Mouse (Mus musculus): ENCODE results near the gene 4933405L10Rik. TPM values are rescaled to one million over a fixed set of nuclear protein-coding genes. Genes with fewer than 3 reads are reported as not detected.

Gene 4933405L10Rik
- not detected in 2 replicates for polyA plus RNA-seq (2012; rRNA removed)

DNA sequence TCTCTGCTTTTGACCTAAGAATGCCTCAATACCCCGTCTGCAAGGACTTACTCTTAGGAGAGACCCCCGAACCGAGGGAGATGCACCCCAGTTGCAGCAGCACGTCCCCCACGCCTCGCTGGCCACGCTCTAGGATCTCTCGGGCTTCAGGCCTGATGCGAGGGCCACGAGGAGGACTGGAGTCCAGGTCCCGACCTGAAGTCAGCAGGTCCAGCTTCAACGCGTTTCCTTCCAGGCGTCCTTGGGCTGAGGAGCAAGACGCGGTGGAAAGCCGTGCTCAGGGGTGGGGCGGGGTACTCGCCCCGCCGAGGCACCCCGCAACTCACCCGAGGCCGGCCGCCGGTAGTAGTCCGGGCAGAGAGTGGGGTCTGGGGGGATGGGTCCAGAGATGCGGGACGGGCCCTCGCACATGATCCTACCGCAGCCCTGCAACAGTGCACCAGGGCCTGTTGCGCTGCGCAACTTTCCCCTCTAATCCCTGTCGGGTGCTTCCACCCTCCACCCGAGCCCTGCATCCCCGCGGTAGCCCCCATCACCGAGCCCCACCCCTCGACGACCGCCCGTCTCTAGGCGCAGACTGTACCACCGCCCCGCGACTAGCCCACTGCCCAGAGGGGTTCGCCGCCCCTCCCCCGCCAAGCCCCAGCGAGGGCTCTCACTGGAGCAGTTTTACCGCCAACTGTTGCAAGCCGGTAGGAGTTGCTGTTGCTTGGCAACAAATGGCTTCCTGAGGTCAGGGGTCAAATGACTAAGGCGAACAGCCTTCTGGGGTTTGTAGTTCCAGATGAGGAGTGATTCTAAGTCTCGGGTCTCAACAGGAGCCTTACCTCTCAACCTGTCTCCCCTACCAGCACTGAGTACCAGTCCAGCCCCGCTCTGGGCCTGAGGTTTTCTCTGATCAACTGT, at the start of gene 4933405L10Rik, which contains the start of gene Enkd1:
4933405L10Rik (plus strand) TSS at position 158 of the 906 bp plus-strand sequence.
Enkd1 (minus strand) TSS at position 713 of the 906 bp plus-strand sequence.
- WGBS: 2% methylated on average over 55 of the region's 55 CpGs
- DNase-seq (ENCODE audit: low read depth, low spot score): peak; percentile 72

- 56% methylated on average over 3 of the region's 3 CpGs for WGBS
- no peak for DNase-seq (ENCODE audit: low read depth, low spot score)
Measured at GRCm38 (mm10) chr8:105661167-105661566, 46.3 kb upstream of the 4933405L10Rik start.

DNA sequence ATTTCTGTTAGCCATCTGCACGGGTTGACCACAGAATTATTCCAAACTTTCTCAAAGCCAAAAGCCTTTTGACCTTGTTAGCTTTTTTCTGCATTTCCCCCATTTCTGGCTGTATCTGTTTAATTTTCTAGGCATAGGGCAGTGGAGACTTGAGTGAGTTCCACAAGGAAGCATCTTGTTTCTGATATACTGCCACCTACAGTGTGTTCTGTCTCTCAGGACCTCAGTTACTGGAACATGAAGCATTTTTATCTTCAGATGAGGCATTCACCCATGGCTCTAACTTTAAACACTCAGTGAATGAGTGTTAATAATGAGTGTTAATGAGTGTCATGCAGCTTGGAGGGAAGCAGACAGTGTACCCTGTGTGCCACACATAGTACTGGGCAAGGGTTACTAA, 29.6 kb upstream of the 4933405L10Rik start:
- WGBS: 65% methylated on average over 1 of the region's 1 CpGs

GRCm38 (mm10) chr8:105685325-105685724, 22.1 kb upstream of the 4933405L10Rik start:
- 67% methylated on average over 7 of the region's 7 CpGs for WGBS
- DNase-seq (ENCODE audit: low read depth, low spot score): no peak

More for the DNA sequence above, 29.6 kb upstream of the 4933405L10Rik start:
- DNase-seq (ENCODE audit: low read depth, low spot score): no peak

DNA sequence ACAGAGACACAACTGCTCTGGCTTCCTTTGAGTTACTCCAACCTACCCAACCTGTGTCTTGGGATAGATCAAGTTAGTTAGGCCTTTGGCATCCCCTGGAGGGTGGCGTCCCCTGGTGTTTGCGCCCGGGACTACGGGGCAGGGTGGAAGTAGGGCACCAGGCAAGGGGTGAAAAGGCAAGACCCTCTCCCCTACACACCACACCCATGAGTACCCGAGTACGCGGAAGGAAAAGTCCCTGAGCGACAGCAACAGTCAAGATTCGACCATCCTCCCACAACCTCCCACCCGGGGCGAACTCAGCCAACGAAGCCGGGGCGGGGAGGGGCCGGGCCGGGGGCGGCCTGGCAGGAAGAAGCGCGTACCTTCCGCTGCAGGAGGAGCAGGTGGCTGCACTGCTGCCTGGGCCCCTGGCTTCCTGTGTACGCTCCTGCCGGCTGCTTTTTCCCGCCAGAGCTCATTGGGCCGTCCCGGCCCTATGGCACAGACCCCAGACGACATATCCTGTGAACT, 21.6 kb upstream of the 4933405L10Rik start, which contains the start of gene Carmil2:
Carmil2 (plus strand) TSS at position 479 of the 513 bp plus-strand sequence.
- no peak for DNase-seq (ENCODE audit: low read depth, low spot score)
- 8% methylated on average over 26 of the region's 26 CpGs for WGBS

GRCm38 (mm10) chr8:105686551-105686950, 20.9 kb upstream of the 4933405L10Rik start:
- no peak for DNase-seq (ENCODE audit: low read depth, low spot score)
- 54% methylated on average over 6 of the region's 6 CpGs for WGBS

- 67% methylated on average over 8 of the region's 8 CpGs for WGBS
- no peak for DNase-seq (ENCODE audit: low read depth, low spot score)
Measured at GRCm38 (mm10) chr8:105687512-105687911, 19.9 kb upstream of the 4933405L10Rik start.

GRCm38 (mm10) chr8:105688242-105688752, 19.2 kb upstream of the 4933405L10Rik start:
- WGBS: 44% methylated on average over 14 of the region's 14 CpGs
- no peak for DNase-seq (ENCODE audit: low read depth, low spot score)

GRCm38 (mm10) chr8:105689256-105689982, 18.0 kb upstream of the 4933405L10Rik start:
- 68% methylated on average over 35 of the region's 35 CpGs for WGBS
- DNase-seq (ENCODE audit: low read depth, low spot score): no peak

- 89% methylated on average over 9 of the region's 9 CpGs for WGBS
- no peak for DNase-seq (ENCODE audit: low read depth, low spot score)
Measured at GRCm38 (mm10) chr8:105689983-105690360, 17.5 kb upstream of the 4933405L10Rik start.

GRCm38 (mm10) chr8:105690978-105691377, 16.5 kb upstream of the 4933405L10Rik start:
- no peak for DNase-seq (ENCODE audit: low read depth, low spot score)
- WGBS: 82% methylated on average over 14 of the region's 14 CpGs

DNA sequence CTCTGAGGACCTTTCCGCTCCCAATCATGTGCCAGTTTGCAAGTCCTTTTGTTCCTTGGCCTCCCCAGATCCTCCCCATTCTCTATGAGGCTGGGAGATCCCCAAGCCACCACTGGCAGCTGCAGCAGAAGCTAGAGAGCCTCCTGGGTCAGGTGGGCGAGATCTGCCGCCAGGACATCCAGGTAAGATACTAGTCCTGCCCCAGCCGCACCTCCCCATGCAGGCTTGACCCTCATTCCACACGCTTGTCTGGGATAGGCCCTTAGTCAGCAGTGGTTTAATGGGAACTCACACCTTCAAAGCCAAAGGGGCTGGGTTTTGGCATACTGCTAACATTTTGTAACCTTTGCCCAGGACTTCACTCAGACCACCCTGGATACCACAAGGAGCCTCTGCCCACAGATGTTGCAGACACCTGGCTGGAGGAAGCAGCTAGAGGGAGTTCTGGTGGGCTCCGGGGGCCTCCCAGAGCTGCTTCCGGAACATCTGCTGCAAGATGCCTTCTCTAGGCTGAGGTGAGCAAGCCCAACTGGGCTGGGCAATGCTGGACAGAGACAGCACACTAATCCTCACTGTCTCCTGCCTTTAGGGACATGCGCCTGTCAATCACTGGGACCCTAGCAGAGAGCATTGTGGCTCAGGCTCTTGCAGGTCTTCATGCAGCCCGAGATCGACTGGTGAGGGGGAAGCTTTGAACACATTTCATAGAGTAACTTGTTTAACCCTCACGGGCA, 14.8 kb upstream of the 4933405L10Rik start:
- no peak for DNase-seq (ENCODE audit: low read depth, low spot score)
- WGBS: 85% methylated on average over 11 of the region's 11 CpGs

DNA sequence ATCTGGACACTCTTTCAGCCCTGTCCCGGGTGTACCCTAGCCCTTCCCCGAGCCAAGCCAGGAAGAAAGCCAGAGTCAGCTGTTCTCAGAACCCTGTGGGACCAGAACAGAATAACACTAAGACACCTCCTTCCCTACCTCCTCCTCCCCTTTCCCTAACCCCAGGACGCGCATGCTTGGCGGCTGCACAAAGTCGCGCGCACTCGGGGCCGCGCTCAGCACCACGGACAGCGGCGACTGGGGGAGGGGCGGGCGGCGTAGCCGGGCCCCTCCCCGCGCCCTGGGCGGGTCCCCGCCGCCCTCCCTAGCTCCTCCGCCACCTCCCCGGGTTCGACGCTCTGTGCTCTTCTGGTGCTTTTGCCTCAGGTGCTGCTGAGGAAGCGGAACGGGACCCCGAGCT, 13.8 kb upstream of the 4933405L10Rik start:
- WGBS: 4% methylated on average over 29 of the region's 30 CpGs
- no peak for DNase-seq (ENCODE audit: low read depth, low spot score)

DNA sequence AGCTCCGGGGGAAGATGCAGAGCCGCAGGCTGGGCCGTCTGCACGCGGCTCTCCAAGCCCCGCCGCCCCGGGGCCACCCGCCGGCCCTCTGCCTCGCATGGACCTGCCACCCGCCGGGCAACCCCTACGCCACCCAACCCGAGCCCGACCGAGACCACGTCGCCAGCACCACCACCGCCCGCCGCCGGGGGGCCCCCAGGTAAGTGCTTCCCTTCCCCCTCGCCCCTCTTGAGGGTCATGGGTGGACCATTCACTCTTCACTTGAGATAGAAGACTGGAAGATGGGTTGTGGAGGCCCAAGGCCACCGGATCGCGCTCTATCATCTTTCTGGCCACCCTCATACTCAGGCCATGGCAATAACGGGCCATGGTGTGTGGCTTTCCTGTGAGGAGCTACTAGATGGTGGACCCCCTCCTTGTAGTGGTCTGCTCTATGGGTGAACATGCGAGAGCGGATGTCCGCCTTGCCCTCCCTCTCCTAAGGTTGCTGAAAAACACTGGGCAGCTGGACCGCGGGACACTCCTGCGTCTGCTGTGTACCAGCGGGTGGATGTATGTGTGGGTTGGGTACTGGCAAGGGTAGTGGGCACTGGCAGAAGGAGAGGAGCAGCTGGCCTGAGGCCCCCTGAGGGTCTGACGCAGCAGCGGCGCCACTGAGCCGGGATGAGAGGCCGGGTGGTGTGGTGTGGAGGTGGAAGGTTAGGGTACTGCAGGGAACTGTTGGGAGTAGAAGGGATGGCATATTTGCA, 13.2 kb upstream of the 4933405L10Rik start:
- no peak for DNase-seq (ENCODE audit: low read depth, low spot score)
- 20% methylated on average over 40 of the region's 40 CpGs for WGBS

DNA sequence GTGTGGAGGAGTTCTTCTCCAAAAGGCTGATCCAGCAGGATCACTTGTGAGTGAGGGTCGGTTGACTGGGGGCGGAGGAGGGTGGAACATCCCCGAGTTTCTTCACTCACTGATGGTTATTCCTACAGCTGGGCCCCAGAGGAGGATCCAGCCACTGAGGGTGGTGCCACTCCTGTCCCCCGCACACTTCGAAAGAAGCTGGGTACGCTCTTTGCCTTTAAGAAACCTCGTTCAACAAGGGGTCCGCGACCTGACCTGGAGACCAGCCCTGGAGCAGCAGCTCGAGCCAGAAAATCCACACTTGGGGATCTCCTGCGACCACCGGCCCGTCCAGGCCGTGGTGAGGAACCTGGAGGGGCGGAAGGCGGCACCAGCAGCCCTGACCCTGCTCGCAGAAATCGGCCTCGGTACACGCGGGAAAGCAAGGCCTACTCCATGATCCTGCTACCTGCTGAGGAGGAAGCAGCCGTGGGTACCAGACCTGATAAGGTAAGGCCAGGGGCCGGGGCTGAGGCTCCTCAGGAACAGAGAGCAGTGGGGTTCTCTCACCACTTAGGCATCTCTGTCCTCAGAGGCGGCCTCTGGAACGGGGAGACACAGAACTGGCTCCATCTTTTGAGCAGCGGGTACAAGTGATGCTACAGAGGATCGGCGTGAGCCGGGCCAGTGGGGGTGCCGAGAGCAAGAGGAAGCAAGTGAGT, 12.2 kb upstream of the 4933405L10Rik start:
- DNase-seq (ENCODE audit: low read depth, low spot score): no peak
- WGBS: 83% methylated on average over 30 of the region's 30 CpGs

GRCm38 (mm10) chr8:105697196-105697780, 10.2 kb upstream of the 4933405L10Rik start:
- 92% methylated on average over 17 of the region's 17 CpGs for WGBS
- DNase-seq (ENCODE audit: low read depth, low spot score): no peak

GRCm38 (mm10) chr8:105698734-105699133, 8.7 kb upstream of the 4933405L10Rik start:
- DNase-seq (ENCODE audit: low read depth, low spot score): no peak
- WGBS: 93% methylated on average over 5 of the region's 5 CpGs
